Mouse (Mus musculus): ENCODE data around the gene Btbd17.

Gene Btbd17

DNA sequence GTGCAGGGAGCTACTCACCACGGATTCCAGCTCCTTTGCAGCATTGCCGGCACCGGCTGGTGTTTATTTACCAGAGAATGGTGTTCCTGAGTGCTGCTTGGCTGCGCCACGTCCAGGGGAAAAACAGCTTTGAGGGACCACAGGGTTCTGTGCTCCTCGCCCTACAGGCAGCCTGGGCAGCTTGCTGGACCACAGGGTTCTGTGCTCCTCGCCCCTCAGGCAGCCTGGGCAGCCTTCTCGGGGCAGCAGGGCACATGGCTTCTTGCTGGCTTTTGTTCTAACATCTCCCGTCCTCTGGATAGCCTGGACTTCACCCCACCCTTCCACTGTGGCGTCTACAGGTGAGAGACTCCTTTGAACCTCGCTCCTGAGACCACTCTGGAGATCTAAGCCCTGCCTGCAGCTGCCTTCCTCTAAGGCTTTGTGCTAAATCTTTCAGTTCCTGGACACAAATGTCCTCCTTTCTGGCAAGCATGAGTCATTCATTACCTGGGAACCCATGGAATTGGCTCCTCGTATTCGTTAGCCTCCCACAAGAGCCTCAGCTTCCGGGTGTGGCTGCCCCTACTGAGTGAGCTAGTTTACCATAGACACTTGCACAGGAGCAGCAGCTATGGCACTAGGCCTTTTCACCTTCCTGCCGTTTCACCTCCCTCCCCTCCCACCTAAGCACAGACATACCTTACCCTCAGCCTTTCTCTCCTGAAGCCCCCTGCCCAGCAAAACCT lies 7.0 kb upstream of the Btbd17 start:
- DNase-seq (ENCODE audit: low spot score in 2 of 2): no peak

- DNase-seq (ENCODE audit: low spot score in 2 of 2): no peak
Measured at GRCm38 (mm10) chr11:114801906-114802305, 6.2 kb upstream of the Btbd17 start.

DNA sequence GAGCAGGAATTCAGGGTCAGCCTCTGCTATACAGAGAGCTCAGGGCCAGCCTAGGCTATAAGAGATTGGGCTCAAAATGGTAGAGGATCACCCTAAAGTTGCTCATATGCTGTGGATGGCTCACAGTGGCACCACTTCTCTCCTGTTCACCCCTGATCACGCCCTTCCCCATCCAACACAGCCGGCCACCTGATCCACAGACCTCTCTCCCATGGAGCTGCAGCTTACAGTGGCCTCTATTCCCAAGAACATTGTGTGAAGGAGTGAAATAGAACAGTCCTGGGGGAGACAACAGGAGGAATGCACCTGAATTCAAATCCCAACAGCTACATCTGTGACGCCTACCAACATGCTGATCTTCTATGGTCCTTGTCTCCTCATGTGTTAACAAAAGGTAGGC lies 2.9 kb upstream of the Btbd17 start, which contains the start of gene Gpr142:
Gene Gpr142, plus strand, starts transcription at position 301 of the 400 bp plus-strand sequence.
- no peak for DNase-seq (ENCODE audit: low spot score in 2 of 2)

GRCm38 (mm10) chr11:114797981-114798380 lies 2.2 kb upstream of the Btbd17 start:
- DNase-seq (ENCODE audit: low spot score in 2 of 2): no peak

GRCm38 (mm10) chr11:114797176-114797575 lies 1.4 kb upstream of the Btbd17 start:
- DNase-seq (ENCODE audit: low spot score in 2 of 2): no peak

DNA sequence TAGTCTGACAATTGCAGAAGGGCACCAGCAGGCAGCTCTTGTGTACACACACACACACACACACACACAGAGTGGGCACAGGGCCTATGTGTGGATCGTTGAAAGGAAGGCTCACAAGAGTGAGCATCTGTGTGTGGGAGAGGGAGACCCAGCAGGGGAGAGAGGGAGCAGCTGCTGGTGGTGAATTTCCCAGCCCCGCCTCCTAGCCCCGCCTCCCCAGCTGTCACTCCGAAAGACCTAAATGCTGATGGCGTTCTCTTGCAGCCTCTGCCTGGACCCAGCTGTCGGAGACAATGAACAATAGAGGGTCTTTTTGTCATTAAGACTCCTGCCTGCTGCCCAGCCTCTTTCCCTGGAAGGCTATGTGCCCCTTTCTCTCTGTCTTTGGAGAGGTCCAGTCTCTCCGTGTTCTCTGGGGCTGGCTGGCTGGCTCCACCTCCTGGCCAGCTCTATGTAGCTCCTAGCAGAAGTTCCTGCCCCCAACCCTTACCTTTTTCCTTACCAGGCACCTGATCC lies 456 bp downstream of the Btbd17 start:
- peak; percentile 29 to 46 for DNase-seq (ENCODE audit: low spot score in 2 of 2)

GRCm38 (mm10) chr11:114794691-114795090 lies 1.1 kb downstream of the Btbd17 start:
- DNase-seq (ENCODE audit: low spot score in 2 of 2): no peak

DNA sequence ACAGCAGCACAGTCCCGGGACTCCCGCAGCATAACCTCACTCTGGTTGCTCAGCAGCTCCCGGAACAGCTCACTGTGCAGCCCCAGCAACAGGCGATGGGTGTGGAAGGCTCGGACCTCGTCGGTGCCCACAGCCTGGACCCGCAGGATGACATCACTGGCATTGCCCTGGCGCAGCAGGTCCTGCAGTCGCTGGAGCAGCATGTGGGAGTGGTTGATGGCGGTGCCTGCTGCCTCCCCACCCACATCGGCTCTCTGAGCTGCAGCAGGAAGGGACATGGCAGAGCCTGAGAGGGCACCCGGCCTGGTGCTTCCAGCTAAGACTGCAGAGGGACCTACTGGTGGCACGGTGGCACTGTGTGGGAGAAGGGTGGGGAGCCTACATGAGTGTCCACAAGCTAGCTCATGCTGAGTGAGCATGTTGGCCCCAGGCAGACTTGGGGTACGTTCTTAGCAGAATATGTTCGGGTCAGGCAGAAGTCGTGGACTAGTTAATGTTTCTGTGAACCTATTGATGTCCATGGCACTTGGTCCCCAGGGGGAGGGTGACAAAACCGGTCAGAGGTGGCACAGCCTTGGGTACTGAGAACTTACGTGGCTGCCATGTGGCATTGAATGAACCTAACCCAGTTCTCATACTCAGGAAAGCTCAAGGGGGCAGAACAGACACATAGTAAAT lies 1.7 kb downstream of the Btbd17 start:
- no peak for DNase-seq (ENCODE audit: low spot score in 2 of 2)

- DNase-seq (ENCODE audit: low spot score in 2 of 2): no peak
Measured at GRCm38 (mm10) chr11:114792931-114793494, 2.7 kb downstream of the Btbd17 start.

DNA sequence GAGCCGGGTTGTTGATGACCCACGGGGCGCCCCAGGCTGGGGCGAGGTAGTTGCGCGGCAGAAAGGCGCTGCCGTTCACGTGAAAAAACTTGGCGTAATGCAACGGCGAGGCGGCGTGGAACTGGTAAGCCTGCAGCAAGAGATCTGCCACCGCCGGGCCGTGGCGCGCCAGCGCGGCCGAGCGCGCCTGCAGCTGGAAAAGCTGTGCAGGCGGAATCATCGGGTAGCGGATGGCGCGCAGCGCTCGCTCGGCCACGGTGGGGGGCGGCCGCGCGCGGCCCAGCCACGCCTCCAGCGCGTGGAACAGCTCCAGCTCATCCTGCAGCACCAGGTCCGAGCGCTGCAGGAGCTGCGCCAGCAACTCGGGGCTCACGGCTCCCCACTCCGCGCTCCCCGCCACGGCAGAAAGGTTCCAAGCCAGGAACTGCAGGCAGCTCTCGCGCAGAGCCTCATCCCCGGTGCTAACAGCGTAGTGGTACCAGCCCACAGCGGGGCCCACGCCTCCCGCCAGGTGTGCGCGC lies 3.8 kb downstream of the Btbd17 start:
- DNase-seq (ENCODE audit: low spot score in 2 of 2): no peak

- DNase-seq (ENCODE audit: low spot score in 2 of 2): no peak
Measured at GRCm38 (mm10) chr11:114791351-114791889, 4.3 kb downstream of the Btbd17 start.

GRCm38 (mm10) chr11:114790841-114791240 lies 4.9 kb downstream of the Btbd17 start:
- DNase-seq (ENCODE audit: low spot score in 2 of 2): no peak

- no peak for DNase-seq (ENCODE audit: low spot score in 2 of 2)
Measured at GRCm38 (mm10) chr11:114790171-114790570, 5.6 kb downstream of the Btbd17 start.

DNA sequence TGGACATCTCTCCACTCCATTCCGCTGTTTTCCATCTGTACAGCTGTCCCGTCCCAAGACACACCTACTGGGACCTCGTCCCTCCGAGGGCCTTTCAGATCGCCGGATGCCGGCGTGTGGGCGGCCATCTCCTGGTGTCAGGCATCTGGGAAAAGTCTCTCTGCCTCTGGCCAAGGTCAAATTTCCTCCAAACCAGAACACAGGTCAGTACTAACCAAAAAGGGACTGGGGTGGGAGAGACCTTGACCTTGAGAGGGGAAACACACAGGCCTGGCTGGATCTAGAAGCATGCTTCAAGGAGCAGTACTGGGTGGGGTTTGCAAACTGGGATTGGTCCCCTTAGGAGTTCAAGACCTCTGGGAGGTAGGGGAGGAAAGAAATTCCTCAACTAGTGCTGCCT lies 6.0 kb downstream of the Btbd17 start:
- peak in 1 of 2 experiments; percentile 13 for DNase-seq (ENCODE audit: low spot score in 2 of 2)

DNA sequence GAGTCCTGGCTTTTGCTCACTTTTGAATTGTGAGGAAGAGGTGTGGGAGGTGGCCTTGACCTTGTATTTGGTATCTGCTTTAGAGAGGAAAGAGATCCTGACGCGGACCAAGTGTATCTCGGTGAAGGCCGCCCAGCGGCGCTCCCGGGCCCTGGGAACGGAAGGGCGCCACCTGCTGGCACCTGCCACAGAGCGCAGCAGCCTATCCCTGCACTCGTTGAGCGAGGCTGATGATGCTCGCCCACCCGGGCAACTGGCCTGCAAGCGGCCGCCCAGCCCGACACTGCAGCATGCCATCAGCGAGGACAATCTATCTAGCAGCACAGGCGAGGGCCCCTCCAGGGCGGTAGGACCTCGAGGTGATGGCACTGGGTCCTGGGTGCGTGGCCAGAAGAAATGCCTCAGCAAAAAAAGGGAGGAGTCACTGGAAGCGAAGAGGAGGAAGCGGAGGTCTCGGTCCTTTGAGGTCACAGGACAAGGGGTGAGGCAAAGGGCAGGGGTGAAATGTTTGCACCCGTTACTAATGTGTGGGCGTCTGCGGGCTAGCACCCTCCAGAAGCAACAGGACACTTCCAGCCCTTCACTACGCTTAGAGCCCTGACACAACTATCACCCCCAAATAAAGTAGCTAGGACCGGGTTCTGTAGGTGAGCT lies 6.6 kb downstream of the Btbd17 start:
- peak; percentile 56 to 74 for DNase-seq (ENCODE audit: low spot score in 2 of 2)

- no peak for DNase-seq (ENCODE audit: low spot score in 2 of 2)
Measured at GRCm38 (mm10) chr11:114787611-114788010, 8.1 kb downstream of the Btbd17 start.

DNA sequence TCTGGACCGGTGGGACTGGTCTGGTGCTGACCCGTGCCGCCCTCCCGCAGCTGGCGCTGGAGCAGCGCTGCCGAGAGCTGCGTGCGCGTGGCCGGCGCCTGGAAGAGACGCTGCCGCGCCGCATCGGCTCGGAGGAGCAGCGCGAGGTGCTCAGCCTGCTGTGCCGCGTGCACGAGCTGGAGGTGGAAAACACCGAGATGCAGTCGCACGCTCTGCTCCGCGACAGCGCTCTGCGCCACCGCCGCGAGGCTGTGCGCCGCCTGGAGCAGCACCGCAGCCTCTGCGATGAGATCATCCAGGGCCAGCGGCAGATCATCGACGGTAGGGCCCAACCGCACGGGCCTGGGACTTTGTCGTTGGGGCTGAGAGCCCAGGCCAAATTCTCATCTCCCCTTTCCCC lies 9.4 kb downstream of the Btbd17 start:
- no peak for DNase-seq (ENCODE audit: low spot score in 2 of 2)

DNA sequence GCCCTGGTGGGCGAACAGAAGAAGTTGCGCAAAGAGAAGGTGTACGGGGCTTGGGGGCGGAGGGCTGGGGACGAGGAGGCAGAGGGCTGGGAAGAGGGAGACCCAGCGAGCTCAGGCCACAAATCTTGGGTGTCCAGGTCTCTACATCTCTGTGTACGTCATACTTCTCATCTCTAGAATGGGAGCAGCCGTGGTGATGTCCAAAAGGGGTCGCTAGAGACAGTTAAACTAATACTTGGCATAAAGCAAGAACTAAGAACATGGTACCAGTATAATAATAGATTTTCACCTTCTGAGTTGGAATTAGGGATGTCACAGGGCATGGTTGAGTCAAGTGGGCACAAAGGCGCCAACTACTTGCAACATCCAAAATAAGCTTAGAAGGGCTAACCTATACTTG lies 9.9 kb downstream of the Btbd17 start:
- DNase-seq (ENCODE audit: low spot score in 2 of 2): no peak

DNA sequence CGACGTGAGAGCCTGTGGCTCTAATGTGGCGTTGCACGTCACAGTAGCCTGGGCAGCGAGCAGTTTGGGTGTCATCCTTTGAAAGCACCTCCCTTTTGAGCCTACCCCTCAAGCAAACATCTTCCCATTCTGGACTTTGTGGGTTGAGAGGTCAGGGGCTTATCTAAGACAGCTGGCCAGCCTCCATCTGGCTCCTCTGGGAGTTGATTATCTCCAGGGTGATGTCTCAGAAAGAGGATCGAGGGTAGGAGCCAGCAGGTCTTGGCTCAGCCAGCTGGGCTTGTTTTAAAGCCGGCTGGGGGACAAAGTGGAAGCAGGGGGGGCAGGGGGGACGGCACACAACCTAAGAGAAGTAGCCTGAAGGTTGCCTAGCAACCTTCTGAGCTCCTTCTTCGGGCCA lies 15.7 kb downstream of the Btbd17 start:
- DNase-seq (ENCODE audit: low spot score in 2 of 2): peak; percentile 40 to 56

DNA sequence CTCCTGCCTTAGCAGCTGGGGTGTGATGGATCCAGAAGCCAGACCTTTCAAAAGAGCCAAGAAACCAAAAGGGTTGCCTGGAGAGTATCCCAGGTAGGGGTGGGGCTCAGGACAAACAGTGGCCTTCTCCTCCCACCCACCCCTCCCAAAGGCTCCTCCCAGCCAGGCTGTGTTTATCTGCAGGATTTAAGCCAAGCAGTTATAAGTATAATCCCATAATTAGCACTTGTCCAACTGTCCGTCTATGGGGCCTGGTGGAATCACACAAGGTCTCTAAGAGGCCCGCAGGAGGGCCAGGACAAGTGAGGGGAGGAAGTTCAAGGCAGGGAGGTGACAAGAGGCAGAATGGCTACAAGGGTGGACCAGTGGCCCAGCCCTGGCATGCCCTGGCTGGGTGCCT lies 23.8 kb downstream of the Btbd17 start:
- no peak for DNase-seq (ENCODE audit: low spot score in 2 of 2)

DNA sequence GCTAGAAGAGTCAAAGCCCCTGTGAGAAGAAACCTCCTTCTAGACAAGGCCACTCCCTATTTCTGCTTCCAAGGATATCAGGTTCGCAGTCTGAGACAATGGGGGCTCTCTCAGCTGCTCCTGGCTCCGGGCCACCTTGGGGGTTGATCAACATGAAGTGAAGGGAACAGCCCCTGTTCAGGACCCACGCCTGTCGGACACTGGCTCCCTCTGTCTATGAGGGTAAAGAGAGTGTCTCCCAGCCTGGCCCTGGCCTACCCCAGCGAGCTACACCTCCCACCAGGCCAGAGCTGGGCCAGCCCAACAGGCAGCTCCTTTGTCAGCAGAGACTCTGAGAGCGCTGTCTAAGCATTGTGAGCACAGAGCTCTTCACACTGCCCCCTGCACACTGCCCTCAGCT lies 25.8 kb downstream of the Btbd17 start:
- no peak for DNase-seq (ENCODE audit: low spot score in 2 of 2)
